Mouse (Mus musculus) bone marrow, adult 2 months (tissue): ENCODE data around the gene Cox8c. TPM values are rescaled to one million over a fixed set of nuclear protein-coding genes. Genes with fewer than 3 reads are reported as not detected.

Experiments used
- H3K27ac ChIP-seq: fragments of 200-500 bp; 2 replicates; pipeline ENCODE4 v1.5.1; 2012; ENCODE audit warnings: low read depth, mild to moderate bottlenecking, control low read depth, inconsistent platforms, low read length; ENCODE audit not compliant: control insufficient read depth, poor library complexity, insufficient read depth
- H3K4me1 ChIP-seq: fragments of 200-500 bp; 2 replicates; pipeline ENCODE4 v1.6.1; 2011; ENCODE audit warnings: low read length; ENCODE audit not compliant: control insufficient read depth, insufficient read depth
- H3K4me3 ChIP-seq: fragments of 200-500 bp; replicated peaks from 2 replicates; pipeline ENCODE3; 2011; ENCODE audit warnings: mild to moderate bottlenecking, low read depth, low read length, control low read depth; ENCODE audit not compliant: control insufficient read depth
- CTCF ChIP-seq: fragments of 200-500 bp; IDR thresholded peaks from 2 replicates; pipeline ENCODE4 v1.5.1; 2011; ENCODE audit warnings: low read length, control low read depth; ENCODE audit not compliant: control insufficient read depth, insufficient read depth
- POLR2A ChIP-seq: fragments of 200-500 bp; IDR thresholded peaks from 2 replicates; pipeline ENCODE4 v1.6.1; 2011; ENCODE audit warnings: low read depth, mild to moderate bottlenecking, control low read depth, low read length, borderline replicate concordance; ENCODE audit not compliant: control insufficient read depth
- WGBS: fragments of 180-500 bp; shearing (Covaris S2); methylation state at CpG from one replicate; pipeline ENCODE4 v1.1.7; 2018; 5-methylcytosine and 5-hydroxymethylcytosine counted together
- polyA plus RNA-seq: library from polyadenylated mRNA; stranded (reverse); fragments of >200 nt; gene quantifications from 2 replicates; pipeline ENCODE4 v1.2.4, GENCODE M21; 2011; ENCODE audit warnings: low replicate concordance; ENCODE audit not compliant: missing spikeins, insufficient read depth, insufficient read length

Gene Cox8c
- polyA plus RNA-seq, 1 experiment = not detected

DNA sequence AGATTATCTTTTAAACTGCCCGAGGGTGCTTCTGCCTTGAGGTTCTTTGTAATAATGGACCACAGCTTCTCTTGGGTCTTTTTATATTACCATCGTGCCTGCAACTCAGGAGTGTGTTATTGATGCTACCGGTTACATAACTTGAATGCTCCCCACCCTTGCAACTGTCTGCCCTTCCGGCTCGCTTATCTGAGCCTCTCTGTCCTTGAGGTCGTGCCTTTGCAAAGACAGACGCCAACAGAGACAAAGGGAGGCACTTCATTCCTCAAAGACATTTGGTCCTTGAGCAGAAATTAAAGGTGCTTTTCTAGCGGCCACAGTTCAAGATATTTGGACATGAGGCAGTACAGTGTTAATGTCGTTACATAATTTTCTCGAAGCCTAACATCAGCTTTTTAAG lies 11.8 kb upstream of the Cox8c start:
- 77% methylated on average over 10 of the region's 10 CpGs for WGBS
- no peaks in the 10 kb centered on the region for H3K4me1 ChIP-seq
- H3K27ac ChIP-seq = no peak overlapping the region
- TF ChIP-seq POLR2A (no peak), CTCF (no peak)
- H3K4me3 ChIP-seq = no peak overlapping the region

DNA sequence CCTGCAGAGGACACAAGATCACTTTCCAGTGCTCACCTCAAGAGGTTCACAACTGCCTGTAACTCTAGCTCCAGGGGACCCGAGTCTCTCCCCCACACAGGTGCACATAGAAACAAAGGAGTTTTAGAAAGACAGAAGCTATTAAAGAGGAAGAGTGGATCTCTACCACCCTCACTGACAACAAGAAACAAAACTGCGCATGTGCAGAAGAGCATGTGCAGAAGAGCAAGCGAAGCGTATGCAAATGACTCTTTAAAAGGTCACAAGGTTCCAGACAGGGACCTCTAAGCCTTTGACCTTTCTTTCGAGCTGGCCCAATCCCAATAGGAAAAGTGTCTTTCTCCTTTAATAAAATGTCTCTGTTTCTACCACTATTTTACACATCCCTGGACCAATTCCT lies 10.5 kb upstream of the Cox8c start:
- Histone ChIP-seq H3K27ac (no peak overlapping the region), H3K4me1 (no peaks in the 10 kb centered on the region), H3K4me3 (no peak overlapping the region)
- TF ChIP-seq CTCF (no peak), POLR2A (no peak)
- 85% methylated on average over 5 of the region's 5 CpGs for WGBS

DNA sequence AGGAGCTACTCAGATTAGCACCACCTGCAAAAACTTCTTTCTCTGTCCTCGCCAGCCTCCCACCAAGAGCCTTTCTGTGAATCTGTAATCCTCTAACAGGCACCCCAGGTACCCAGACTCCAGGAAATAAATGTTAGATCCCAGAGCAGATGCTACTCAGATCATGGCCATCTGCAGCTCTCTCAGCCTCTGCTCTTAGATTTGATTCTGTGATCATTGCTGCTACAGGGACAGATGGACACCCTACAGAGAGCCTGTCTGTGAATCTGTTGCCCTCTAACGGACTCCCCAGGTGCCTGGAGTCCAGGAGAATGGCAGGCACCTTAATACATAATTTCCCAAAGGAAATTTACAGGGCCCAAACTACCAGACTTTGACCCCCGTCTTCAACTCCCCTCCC lies 9.1 kb downstream of the Cox8c start:
- no peak overlapping the region for H3K27ac ChIP-seq
- TF ChIP-seq CTCF = no peak
- TF ChIP-seq POLR2A = no peak
- 64% methylated on average over 3 of the region's 3 CpGs for WGBS
- H3K4me1 ChIP-seq = no peaks in the 10 kb centered on the region
- H3K4me3 ChIP-seq = no peak overlapping the region

DNA sequence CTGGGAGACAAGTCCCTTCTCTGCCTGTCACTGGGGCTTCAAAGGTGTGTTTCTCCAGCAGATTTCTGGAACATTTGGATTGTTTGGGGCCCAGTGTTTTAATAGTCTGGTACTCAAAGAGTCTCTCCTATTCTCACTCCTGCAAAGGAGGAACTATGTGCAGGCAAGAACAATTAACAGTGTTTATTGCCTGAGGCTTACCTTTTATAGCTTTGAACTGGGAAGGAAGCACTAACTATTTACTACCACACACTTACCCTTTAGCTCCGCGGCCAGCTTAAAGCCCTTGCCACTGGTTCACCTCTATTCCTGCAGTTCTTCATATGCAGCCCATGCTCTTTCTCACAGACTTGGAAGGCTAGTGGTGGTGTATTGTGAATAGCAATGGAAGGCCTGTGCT lies 17.0 kb downstream of the Cox8c start:
- H3K4me1 ChIP-seq = no peaks in the 10 kb centered on the region
- H3K4me3 ChIP-seq = no peak overlapping the region
- H3K27ac ChIP-seq = no peak overlapping the region
- WGBS = 15% methylated on average over 2 of the region's 2 CpGs
- TF ChIP-seq POLR2A (no peak), CTCF (no peak)

DNA sequence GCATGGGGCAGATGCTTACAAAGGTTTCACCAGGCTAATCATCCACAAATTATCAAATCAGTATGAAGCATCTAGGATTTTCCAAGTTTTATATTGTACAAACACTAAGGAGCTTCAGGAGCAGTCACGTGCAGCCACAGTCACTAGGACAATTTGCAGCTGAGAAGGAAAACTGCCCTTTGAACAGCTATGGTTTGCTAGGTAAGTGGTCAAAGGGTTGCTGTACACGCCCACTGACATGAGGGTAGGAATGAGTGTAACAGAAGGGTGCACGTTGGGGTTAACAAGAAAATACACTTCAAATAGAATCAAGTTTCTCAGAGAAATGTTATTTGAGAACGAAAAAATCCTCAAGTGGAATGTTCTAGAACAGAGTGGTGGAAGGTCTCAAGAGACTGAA lies 30.6 kb downstream of the Cox8c start:
- Histone ChIP-seq H3K27ac (no peak overlapping the region), H3K4me3 (no peak overlapping the region), H3K4me1 (no peaks in the 10 kb centered on the region)
- no peak for TF ChIP-seq POLR2A
- no peak for TF ChIP-seq CTCF
- WGBS = 71% methylated on average over 4 of the region's 4 CpGs

DNA sequence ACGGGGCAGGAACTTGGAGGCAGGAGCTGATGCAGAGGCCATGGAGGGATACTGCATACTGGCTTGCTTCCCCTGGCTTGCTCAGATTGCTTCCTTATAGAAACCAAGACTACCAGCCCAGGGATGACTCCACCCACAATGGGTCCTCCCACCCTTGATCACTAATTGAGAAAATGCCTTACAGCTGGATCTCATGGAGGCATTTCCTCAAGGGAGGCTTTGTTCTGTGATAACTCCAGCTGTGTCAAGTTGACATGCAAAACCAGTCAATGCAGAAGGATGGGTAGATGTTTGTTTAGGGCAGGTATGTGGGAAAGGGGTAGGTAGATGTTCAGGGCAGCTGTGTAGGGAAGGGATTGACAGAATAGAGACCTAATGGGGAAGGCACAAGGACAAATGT lies 31.2 kb downstream of the Cox8c start:
- Histone ChIP-seq H3K4me1 (no peaks in the 10 kb centered on the region), H3K4me3 (no peak overlapping the region), H3K27ac (no peak overlapping the region)
- no peak for TF ChIP-seq POLR2A
- WGBS = 74% methylated on average over 1 of the region's 1 CpGs

DNA sequence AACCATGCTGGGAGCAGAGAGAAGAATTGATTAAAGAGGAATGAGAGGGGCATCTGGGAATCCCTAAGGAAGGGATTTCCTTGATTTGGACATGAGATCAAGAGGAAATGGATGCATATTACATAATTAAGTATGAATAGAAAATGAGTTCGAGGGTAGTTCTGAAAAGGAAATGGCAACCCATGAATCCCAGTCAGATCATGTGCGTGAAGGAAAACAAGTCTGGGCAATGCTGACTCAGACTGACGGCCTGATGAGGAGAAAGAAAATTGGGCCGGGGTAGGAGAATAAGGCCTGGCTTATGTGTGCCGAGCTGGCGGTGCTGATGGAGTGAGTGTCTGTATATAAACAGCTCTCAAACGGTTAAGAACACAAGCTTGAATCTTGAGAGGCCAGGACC lies 31.7 kb downstream of the Cox8c start:
- Histone ChIP-seq H3K4me3 (no peak overlapping the region), H3K27ac (no peak overlapping the region), H3K4me1 (no peaks in the 10 kb centered on the region)
- TF ChIP-seq CTCF (no peak), POLR2A (no peak)
- WGBS = 83% methylated on average over 7 of the region's 7 CpGs

DNA sequence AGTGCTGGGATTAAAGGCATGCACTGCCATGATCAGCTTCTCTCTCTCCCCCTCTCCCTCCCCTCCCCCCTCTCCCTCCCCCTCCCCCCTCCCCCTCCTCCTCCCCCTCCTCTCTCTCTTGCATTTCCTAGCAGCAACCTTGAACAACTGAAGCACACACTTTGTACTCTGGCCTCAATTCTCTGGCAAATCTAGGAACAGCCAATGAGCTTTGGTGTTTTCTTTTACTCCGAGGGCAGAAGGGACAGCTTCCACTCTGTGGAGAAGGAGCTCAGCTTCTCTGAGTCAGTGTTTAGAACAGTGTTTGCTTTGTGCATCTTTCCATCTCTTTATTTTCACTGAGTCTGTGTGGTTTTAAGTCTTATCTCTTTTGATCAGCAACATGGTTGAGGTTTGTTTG lies 36.8 kb downstream of the Cox8c start:
- Histone ChIP-seq H3K4me3 (no peak overlapping the region), H3K27ac (no peak overlapping the region), H3K4me1 (no peaks in the 10 kb centered on the region)
- 48% methylated on average over 1 of the region's 1 CpGs for WGBS
- no peak for TF ChIP-seq POLR2A

DNA sequence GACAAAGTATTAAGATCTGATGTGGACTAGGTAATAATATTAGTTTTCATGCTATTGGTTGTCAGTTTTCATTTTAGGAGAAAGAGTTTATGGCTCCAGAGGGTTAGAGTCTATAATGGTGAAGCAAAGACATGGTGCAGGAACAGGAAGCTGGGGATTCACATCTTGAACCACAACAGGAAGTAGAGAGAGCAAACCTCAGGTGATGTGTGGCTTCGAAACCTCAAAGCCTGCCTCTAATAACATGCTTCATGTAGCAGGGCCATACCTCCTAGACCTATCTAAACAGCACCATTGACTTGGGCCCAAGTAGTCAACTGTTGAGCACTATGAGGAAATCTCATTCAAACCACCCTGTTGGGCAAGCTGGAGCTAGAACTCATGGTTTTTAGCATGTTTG lies 46.5 kb downstream of the Cox8c start:
- TF ChIP-seq POLR2A (no peak), CTCF (no peak)
- Histone ChIP-seq H3K4me1 (no peaks in the 10 kb centered on the region), H3K4me3 (no peak overlapping the region), H3K27ac (no peak overlapping the region)
- WGBS = 60% methylated on average over 1 of the region's 1 CpGs
